ENCODE assay signal across 18 mouse cellular contexts in genomic region chr16:73082420-73082819, GRCm38 (mm10).
"Had no signal": no experiment of that assay in that cellular context is flagged by ENCODE, and none has a peak within 500 bp of the region (broad histone marks: within the 10 kb centered on the region; RNA-seq: fewer than 3 reads in every experiment).

No protein-coding gene starts in this region.

- ATAC-seq: midbrain, embryonic 16.5 days had no signal

- H3K9me3 ChIP-seq: midbrain, embryonic 10.5 days; midbrain, embryonic 12.5 days; neural tube, embryonic 13.5 days; neural tube, embryonic 15.5 days; stomach, embryonic 15.5 days had no signal

- H3K36me3 ChIP-seq: midbrain, embryonic 10.5 days; midbrain, embryonic 12.5 days; neural tube, embryonic 13.5 days; neural tube, embryonic 15.5 days; stomach, embryonic 15.5 days had no signal

- H3K4me3 ChIP-seq: midbrain, embryonic 10.5 days; midbrain, embryonic 12.5 days; myocyte; neural tube, embryonic 13.5 days; neural tube, embryonic 15.5 days; stomach, embryonic 15.5 days had no signal

- H3K4me2 ChIP-seq: lung, embryonic 14.5 days; midbrain, embryonic 12.5 days; neural tube, embryonic 13.5 days; neural tube, embryonic 15.5 days; stomach, embryonic 15.5 days had no signal

- H3K27me3 ChIP-seq: midbrain, embryonic 12.5 days; neural tube, embryonic 13.5 days; neural tube, embryonic 15.5 days; stomach, embryonic 15.5 days had no signal

- H3K9ac ChIP-seq: lung, embryonic 14.5 days; midbrain, embryonic 12.5 days; neural tube, embryonic 13.5 days; neural tube, embryonic 15.5 days; stomach, embryonic 15.5 days had no signal

- DNase-seq: lung, adult 18-20 months; lung, embryonic 14.5 days; lung, postnatal 10 days; lung, postnatal 4 days; midbrain, embryonic 14.5 days; retina, postnatal 1 day; right cerebral cortex, adult 18-20 months; thymus, adult 2 months; thymus, postnatal 25 days; thymus, postnatal 4 days had no signal

- H3K4me1 ChIP-seq: midbrain, embryonic 12.5 days; neural tube, embryonic 13.5 days; neural tube, embryonic 15.5 days; stomach, embryonic 15.5 days had no signal

- H3K27ac ChIP-seq: midbrain, embryonic 10.5 days; midbrain, embryonic 12.5 days; neural tube, embryonic 13.5 days; neural tube, embryonic 15.5 days; stomach, embryonic 15.5 days; stomach, postnatal 0 days had no signal
